ENCODE assay signal across 44 mouse cellular contexts in the genomic region with DNA sequence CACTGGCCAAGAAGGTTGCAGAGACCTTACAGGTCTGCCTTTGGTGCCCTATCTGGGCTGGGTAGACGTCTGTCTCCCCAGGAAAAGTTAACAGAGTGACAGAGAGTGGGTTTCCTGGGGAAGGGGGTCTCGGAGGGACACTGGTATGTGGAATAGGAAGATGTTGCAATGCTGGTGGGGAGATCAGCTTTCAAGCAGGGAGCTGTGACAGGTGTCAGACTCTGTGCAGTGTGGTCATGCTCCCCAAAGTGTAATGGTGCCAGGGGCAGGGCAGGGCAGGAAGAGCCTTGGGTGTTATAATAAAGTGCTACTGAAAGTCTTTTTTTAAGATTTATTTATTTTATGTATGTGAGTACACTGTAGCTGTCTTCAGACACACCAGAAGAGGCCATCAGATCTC. TPM values are rescaled to one million over a fixed set of nuclear protein-coding genes. Genes with fewer than 3 reads are reported as not detected.
"Had no signal": no experiment of that assay in that cellular context is flagged by ENCODE, and none has a peak within 500 bp of the region (broad histone marks: within the 10 kb centered on the region; RNA-seq: fewer than 3 reads in every experiment).

No protein-coding gene starts in this region.

- H3K27me3 ChIP-seq: limb, embryonic 12.5 days; limb, embryonic 13.5 days; limb, embryonic 15.5 days; liver, embryonic 15.5 days; lung, embryonic 15.5 days; midbrain, embryonic 13.5 days; midbrain, embryonic 15.5 days; neural tube, embryonic 12.5 days had no signal

- H3K4me2 ChIP-seq: limb, embryonic 12.5 days; limb, embryonic 13.5 days; limb, embryonic 15.5 days; liver, embryonic 11.5 days; liver, embryonic 12.5 days; liver, embryonic 13.5 days; liver, embryonic 15.5 days; lung, embryonic 14.5 days; lung, embryonic 15.5 days; midbrain, embryonic 11.5 days; midbrain, embryonic 12.5 days; midbrain, embryonic 13.5 days; midbrain, embryonic 15.5 days; neural tube, embryonic 12.5 days had no signal

- H3K36me3 ChIP-seq: limb, embryonic 10.5 days; limb, embryonic 12.5 days; limb, embryonic 13.5 days; limb, embryonic 15.5 days; liver, embryonic 12.5 days; liver, embryonic 13.5 days; liver, embryonic 15.5 days; lung, embryonic 15.5 days; midbrain, embryonic 10.5 days; midbrain, embryonic 12.5 days; midbrain, embryonic 13.5 days; midbrain, embryonic 15.5 days; neural tube, embryonic 12.5 days had no signal

- DNase-seq: left cerebral cortex, postnatal 4 days; liver; liver, embryonic 13.5 days; liver, postnatal 0 days; lung, adult 18-20 months; lung, adult 2 months; lung, embryonic 14.5 days; lung, postnatal 10 days; lung, postnatal 14 days; lung, postnatal 36 days; lung, postnatal 4 days; midbrain, embryonic 14.5 days had no signal

- ATAC-seq: liver, embryonic 12.5 days; liver, postnatal 0 days; lung, postnatal 0 days; midbrain, embryonic 13.5 days; midbrain, embryonic 15.5 days; midbrain, embryonic 16.5 days had no signal

- H3K4me3 ChIP-seq: limb, embryonic 10.5 days; limb, embryonic 12.5 days; limb, embryonic 13.5 days; limb, embryonic 15.5 days; liver, embryonic 12.5 days; liver, embryonic 13.5 days; liver, embryonic 15.5 days; lung, embryonic 15.5 days; megakaryocyte, embryonic 14.5 days; midbrain, embryonic 10.5 days; midbrain, embryonic 12.5 days; midbrain, embryonic 13.5 days; midbrain, embryonic 15.5 days; neural tube, embryonic 12.5 days had no signal

RNA-seq across cellular contexts. Expression of a gene that starts 28.3 kb away (rescaled TPM):
- total RNA-seq: left cerebral cortex, adult 8-10 months; left cerebral cortex, postnatal 10 days; left cerebral cortex, postnatal 14 days; left cerebral cortex, postnatal 25 days; left cerebral cortex, postnatal 36 days; left cerebral cortex, postnatal 4 days; megakaryocyte-erythroid progenitor cell, adult 5-6 weeks; midbrain, postnatal 0 days; monocyte, adult 5-6 weeks had no signal
- polyA plus RNA-seq: limb, embryonic 10.5 days; limb, embryonic 11.5 days; limb, embryonic 12.5 days; limb, embryonic 13.5 days; liver, embryonic 11.5 days; liver, embryonic 13.5 days; lung, embryonic 14.5 days; midbrain, embryonic 10.5 days; midbrain, embryonic 11.5 days; midbrain, embryonic 12.5 days; midbrain, embryonic 13.5 days; midbrain, embryonic 14.5 days; midbrain, embryonic 15.5 days; midbrain, embryonic 16.5 days; midbrain, postnatal 0 days; neural tube, embryonic 11.5 days; neural tube, embryonic 12.5 days had no signal

RNA-seq across cellular contexts. Expression of a gene that starts 47.2 kb away (rescaled TPM):
- total RNA-seq: megakaryocyte, adult 5-6 weeks; megakaryocyte-erythroid progenitor cell, adult 5-6 weeks; monocyte, adult 5-6 weeks had no signal

RNA-seq across cellular contexts. Expression of a gene that starts 48.6 kb away (rescaled TPM):
- total RNA-seq: megakaryocyte progenitor cell, adult 5-6 weeks; megakaryocyte, adult 5-6 weeks; megakaryocyte-erythroid progenitor cell, adult 5-6 weeks; monocyte, adult 5-6 weeks had no signal
- polyA plus RNA-seq: limb, embryonic 10.5 days; macrophage had no signal

RNA-seq across cellular contexts. Expression of a gene that starts 52.9 kb away (rescaled TPM):
- total RNA-seq: megakaryocyte progenitor cell, adult 5-6 weeks; megakaryocyte, adult 5-6 weeks; megakaryocyte-erythroid progenitor cell, adult 5-6 weeks; monocyte, adult 5-6 weeks had no signal
- polyA plus RNA-seq: limb, embryonic 10.5 days; limb, embryonic 11.5 days; limb, embryonic 12.5 days; limb, embryonic 13.5 days; limb, embryonic 14.5 days; lung, embryonic 14.5 days; lung, embryonic 15.5 days; lung, embryonic 16.5 days; lung, postnatal 0 days; macrophage; midbrain, embryonic 10.5 days; midbrain, embryonic 11.5 days; midbrain, embryonic 12.5 days; midbrain, embryonic 13.5 days; midbrain, embryonic 14.5 days; midbrain, postnatal 0 days; neural tube, embryonic 11.5 days; neural tube, embryonic 12.5 days had no signal
